Mouse (Mus musculus) testis, adult 2 months (tissue): ENCODE measurements around the gene Oas1d. TPM values are rescaled to one million over a fixed set of nuclear protein-coding genes. Genes with fewer than 3 reads are reported as not detected.
"Not testable (repeated sequence)": the region's sequence is repeated elsewhere in the genome, so short reads cannot be mapped to it uniquely, and the experiment has no call there.

ENCODE experiments used
- H3K27ac ChIP-seq: fragments of 200-500 bp; 2 replicates; pipeline ENCODE4 v1.5.1; 2012; ENCODE audit warnings: low read depth, low read length; ENCODE audit not compliant: control insufficient read depth, insufficient read depth
- H3K27me3 ChIP-seq: fragments of 200-500 bp; 2 replicates; pipeline ENCODE4 v1.6.1; 2012; ENCODE audit warnings: mild to moderate bottlenecking, low read length, moderate library complexity; ENCODE audit not compliant: control insufficient read depth, insufficient read depth
- H3K36me3 ChIP-seq: fragments of 200-500 bp; 2 replicates; pipeline ENCODE4 v1.6.1; 2012; ENCODE audit warnings: mild to moderate bottlenecking, low read length; ENCODE audit not compliant: control insufficient read depth, insufficient read depth
- H3K4me1 ChIP-seq: fragments of 200-500 bp; 2 replicates; pipeline ENCODE4 v1.6.1; 2012; ENCODE audit warnings: low read length; ENCODE audit not compliant: control insufficient read depth, insufficient read depth
- H3K4me3 ChIP-seq: fragments of 200-500 bp; 2 replicates; pipeline ENCODE4 v1.5.1; 2012; ENCODE audit warnings: low read depth, mild to moderate bottlenecking, low read length, moderate library complexity, mixed read lengths; ENCODE audit not compliant: control insufficient read depth
- CTCF ChIP-seq: fragments of 200-500 bp; IDR thresholded peaks from 2 replicates; pipeline ENCODE4 v1.5.1; 2012; ENCODE audit warnings: low read depth, mild to moderate bottlenecking, inconsistent platforms, low read length, moderate library complexity; ENCODE audit not compliant: control insufficient read depth, insufficient read depth, insufficient replicate concordance
- POLR2A ChIP-seq: fragments of 200-500 bp; IDR thresholded peaks from 2 replicates; pipeline ENCODE4 v1.6.1; 2012; ENCODE audit warnings: low read depth, mild to moderate bottlenecking, inconsistent platforms, low read length, moderate library complexity; ENCODE audit not compliant: control insufficient read depth
- polyA plus RNA-seq: library from polyadenylated mRNA; depleted of rRNA; stranded (reverse); fragments of >200 nt; gene quantifications from 2 replicates; pipeline ENCODE4 v1.2.3, GENCODE M21; 2012

Oas1d gene
- polyA plus RNA-seq, 1 experiment, result not detected

GRCm38 (mm10) chr5:120887831-120888230 lies 26.5 kb upstream of the Oas1d start:
- TF ChIP-seq CTCF (no peak), POLR2A (no peak)
- Histone ChIP-seq H3K27ac (no peak overlapping the region), H3K4me1 (no peaks in the 10 kb centered on the region), H3K27me3 (no peaks in the 10 kb centered on the region), H3K4me3 (no peak overlapping the region), H3K36me3 (no peaks in the 10 kb centered on the region)

GRCm38 (mm10) chr5:120888294-120888815 lies 26.0 kb upstream of the Oas1d start:
- not testable (repeated sequence) for H3K4me3 ChIP-seq, H3K27me3 ChIP-seq, H3K36me3 ChIP-seq, H3K27ac ChIP-seq, H3K4me1 ChIP-seq

- H3K4me3 ChIP-seq, result no peak overlapping the region
- no peaks in the 10 kb centered on the region for H3K36me3 ChIP-seq
- no peaks in the 10 kb centered on the region for H3K4me1 ChIP-seq
- H3K27ac ChIP-seq, result no peak overlapping the region
- no peak for TF ChIP-seq POLR2A
- no peak for TF ChIP-seq CTCF
- no peaks in the 10 kb centered on the region for H3K27me3 ChIP-seq
Measured at GRCm38 (mm10) chr5:120890026-120890425, 24.3 kb upstream of the Oas1d start.

GRCm38 (mm10) chr5:120890991-120891390 lies 23.3 kb upstream of the Oas1d start:
- H3K4me3 ChIP-seq, result no peak overlapping the region
- H3K27me3 ChIP-seq, result no peaks in the 10 kb centered on the region
- no peak overlapping the region for H3K27ac ChIP-seq
- TF ChIP-seq CTCF, result no peak
- TF ChIP-seq POLR2A, result no peak
- no peaks in the 10 kb centered on the region for H3K36me3 ChIP-seq
- H3K4me1 ChIP-seq, result no peaks in the 10 kb centered on the region

- not testable (repeated sequence) for H3K27me3 ChIP-seq, H3K36me3 ChIP-seq, H3K4me1 ChIP-seq, H3K27ac ChIP-seq, H3K4me3 ChIP-seq
Measured at GRCm38 (mm10) chr5:120891566-120892242, 22.6 kb upstream of the Oas1d start.

- TF ChIP-seq CTCF (no peak), POLR2A (no peak)
- Histone ChIP-seq H3K4me3 (no peak overlapping the region), H3K4me1 (no peaks in the 10 kb centered on the region), H3K36me3 (no peaks in the 10 kb centered on the region), H3K27me3 (no peaks in the 10 kb centered on the region), H3K27ac (no peak overlapping the region)
Measured at GRCm38 (mm10) chr5:120892243-120892660, 22.1 kb upstream of the Oas1d start.

GRCm38 (mm10) chr5:120893866-120894265 lies 20.5 kb upstream of the Oas1d start:
- H3K36me3 ChIP-seq, H3K27ac ChIP-seq, H3K4me1 ChIP-seq, H3K4me3 ChIP-seq, H3K27me3 ChIP-seq: not testable (repeated sequence)

- not testable (repeated sequence) for H3K4me3 ChIP-seq, H3K36me3 ChIP-seq, H3K27me3 ChIP-seq, H3K27ac ChIP-seq, H3K4me1 ChIP-seq
Measured at GRCm38 (mm10) chr5:120894692-120895091, 19.6 kb upstream of the Oas1d start.
